Mouse (Mus musculus): ENCODE measurements around the gene Gse1. TPM values are rescaled to one million over a fixed set of nuclear protein-coding genes. Genes with fewer than 3 reads are reported as not detected.

The Gse1 gene
- polyA plus RNA-seq, 1 experiment from 2014 or later, result 31.3 TPM

DNA sequence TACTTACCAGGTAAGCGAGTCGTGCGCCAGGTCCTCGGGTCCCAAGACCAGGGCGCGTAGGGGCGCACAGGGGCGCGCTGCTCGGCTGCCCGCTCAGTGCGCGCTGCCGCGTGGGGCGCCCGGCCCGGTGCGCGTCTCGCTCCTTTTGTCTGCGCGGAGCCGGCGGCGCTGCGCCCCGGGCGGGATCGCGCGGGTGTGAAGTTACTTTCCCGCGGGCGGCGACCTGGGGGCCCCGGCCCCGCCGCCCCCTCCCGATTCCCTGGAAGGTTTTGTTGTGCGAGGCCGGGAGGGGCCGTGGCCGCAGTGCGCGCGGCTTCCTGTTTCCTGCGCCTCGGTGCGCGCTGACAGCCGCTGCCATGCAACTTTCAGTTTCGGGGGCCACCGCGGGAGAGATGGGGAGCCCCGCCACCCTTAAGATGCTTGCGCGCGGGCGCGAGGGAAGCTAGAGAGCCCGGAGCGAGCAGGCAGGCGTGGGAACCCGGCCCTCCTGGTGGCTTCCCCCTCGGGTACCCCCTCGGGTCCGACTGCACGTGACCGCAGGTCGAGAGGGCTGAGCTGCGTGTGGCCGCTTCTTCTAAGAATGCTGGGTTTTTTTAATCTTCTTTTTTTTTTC lies 261.0 kb downstream of the Gse1 start:
- under 1% methylated on average over 73 of the region's 73 CpGs for WGBS

DNA sequence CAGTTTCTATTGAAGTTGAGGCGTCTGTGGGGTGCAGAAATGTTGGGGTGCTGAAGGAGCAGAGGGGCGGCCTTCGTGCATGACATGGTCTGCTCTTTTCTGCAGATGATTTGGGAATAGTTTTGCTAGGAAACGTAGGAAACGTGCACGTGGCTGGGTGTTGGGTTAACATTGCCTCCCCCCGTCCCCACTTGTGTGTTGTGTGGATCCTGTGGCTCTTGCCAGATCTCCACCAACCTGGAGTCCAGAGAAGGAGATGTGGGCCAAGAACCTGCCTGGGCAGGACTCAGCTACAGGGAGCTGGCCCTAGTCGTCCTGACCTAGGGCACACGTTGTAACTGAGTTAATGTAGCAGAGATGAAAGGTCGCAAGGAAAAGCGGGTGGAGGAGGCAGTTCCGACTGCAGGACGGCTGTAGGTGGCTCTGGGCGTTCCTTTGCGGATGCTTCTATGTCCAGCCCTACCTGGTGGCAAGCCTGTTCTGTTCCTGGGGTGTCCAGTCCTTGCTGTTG lies 261.6 kb downstream of the Gse1 start:
- H3K4me1 ChIP-seq, result peaks cover 76% of the 10 kb centered on the region
- no peaks in the 10 kb centered on the region for H3K36me3 ChIP-seq
- H3K4me3 ChIP-seq, result peak overlapping the region; percentile 91
- H3K9me3 ChIP-seq, result no peaks in the 10 kb centered on the region
- no peak for ATAC-seq (replicated peaks)
- no peaks in the 10 kb centered on the region for H3K27me3 ChIP-seq
- H3K4me2 ChIP-seq (replicated peaks), result peak overlapping the region; percentile 87
- peak overlapping the region; percentile 100 for H3K27ac ChIP-seq (replicated peaks)
- H3K9ac ChIP-seq (replicated peaks), result peak overlapping the region; percentile 84
- 2% methylated on average over 15 of the region's 15 CpGs for WGBS

More for the DNA sequence above, 261.0 kb downstream of the Gse1 start:
- Histone ChIP-seq H3K9me3 (no peaks in the 10 kb centered on the region), H3K27me3 (no peaks in the 10 kb centered on the region), H3K4me2 (replicated peaks) (peak overlapping the region; percentile 87), H3K4me1 (peaks cover 76% of the 10 kb centered on the region), H3K9ac (replicated peaks) (peak overlapping the region; percentile 84), H3K27ac (replicated peaks) (peak overlapping the region; percentile 100), H3K36me3 (no peaks in the 10 kb centered on the region), H3K4me3 (peak overlapping the region; percentile 91)
- ATAC-seq (replicated peaks), result no peak

GRCm38 (mm10) chr8:120490354-120491141 lies 262.3 kb downstream of the Gse1 start:
- no peaks in the 10 kb centered on the region for H3K9me3 ChIP-seq
- no peak for ATAC-seq (replicated peaks)
- peak overlapping the region; percentile 84 for H3K9ac ChIP-seq (replicated peaks)

GRCm38 (mm10) chr8:120491166-120491793 lies 263.0 kb downstream of the Gse1 start:
- Histone ChIP-seq H3K4me1 (peaks cover 72% of the 10 kb centered on the region), H3K4me2 (replicated peaks) (peak overlapping the region; percentile 87), H3K9ac (replicated peaks) (peak overlapping the region; percentile 84), H3K27ac (replicated peaks) (no peak overlapping the region), H3K4me3 (peak overlapping the region; percentile 91), H3K27me3 (no peaks in the 10 kb centered on the region), H3K36me3 (no peaks in the 10 kb centered on the region), H3K9me3 (no peaks in the 10 kb centered on the region)
- WGBS, result 65% methylated on average over 5 of the region's 5 CpGs
- ATAC-seq (replicated peaks), result no peak

More at GRCm38 (mm10) chr8:120490354-120491141, 262.3 kb downstream of the Gse1 start:
- Histone ChIP-seq H3K36me3 (no peaks in the 10 kb centered on the region), H3K27me3 (no peaks in the 10 kb centered on the region), H3K4me3 (peak overlapping the region; percentile 91), H3K4me1 (peaks cover 76% of the 10 kb centered on the region), H3K4me2 (replicated peaks) (peak overlapping the region; percentile 87), H3K27ac (replicated peaks) (peak overlapping the region; percentile 100)
- WGBS, result 12% methylated on average over 12 of the region's 12 CpGs

DNA sequence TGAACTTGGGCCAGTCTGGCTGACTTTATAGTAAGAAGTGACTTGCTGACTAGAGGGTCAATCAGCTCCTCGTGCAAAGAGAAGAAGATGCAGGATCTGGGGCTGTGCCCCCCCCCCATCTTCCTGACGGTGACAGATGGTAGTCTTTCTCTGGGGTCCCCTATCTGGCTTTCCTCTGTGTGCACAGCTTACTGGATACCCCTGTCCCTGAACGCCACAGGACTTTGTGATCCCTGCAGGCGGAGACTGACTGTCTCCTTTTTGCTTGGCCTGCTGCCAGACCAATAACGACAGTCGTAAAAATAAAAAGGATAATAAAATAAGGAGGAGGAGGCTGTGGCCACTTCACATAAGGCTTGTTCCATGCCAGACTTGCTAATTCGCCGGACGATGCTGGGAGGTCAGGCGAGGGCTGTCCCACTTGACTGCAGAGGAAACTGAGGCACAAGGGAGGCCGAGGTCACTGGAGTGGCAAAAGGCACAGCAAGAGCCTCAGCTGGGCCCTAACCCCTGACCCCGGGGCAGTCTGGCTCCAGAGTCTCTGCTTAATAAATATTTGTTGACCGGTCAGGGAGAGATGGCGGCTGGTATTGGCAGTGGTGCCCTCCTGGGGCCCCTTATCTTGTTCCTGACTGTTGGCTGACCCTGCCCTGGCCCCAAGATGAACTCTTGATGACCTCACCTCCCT lies 264.1 kb downstream of the Gse1 start:
- H3K4me2 ChIP-seq (replicated peaks), result peak overlapping the region; percentile 87
- no peaks in the 10 kb centered on the region for H3K9me3 ChIP-seq
- WGBS, result 45% methylated on average over 14 of the region's 14 CpGs
- H3K4me3 ChIP-seq, result peak overlapping the region; percentile 91
- peaks cover 72% of the 10 kb centered on the region for H3K4me1 ChIP-seq
- peak overlapping the region; percentile 84 for H3K9ac ChIP-seq (replicated peaks)
- no peaks in the 10 kb centered on the region for H3K36me3 ChIP-seq
- no peak overlapping the region for H3K27ac ChIP-seq (replicated peaks)
- H3K27me3 ChIP-seq, result no peaks in the 10 kb centered on the region
- no peak for ATAC-seq (replicated peaks)

- Histone ChIP-seq H3K9ac (replicated peaks) (peak overlapping the region; percentile 84; the same call in 1 of the 2 replicates), H3K9me3 (no peaks in the 10 kb centered on the region), H3K27ac (replicated peaks) (no peak overlapping the region), H3K36me3 (no peaks in the 10 kb centered on the region), H3K4me3 (peak overlapping the region; percentile 91), H3K4me1 (peaks cover 77% of the 10 kb centered on the region), H3K4me2 (replicated peaks) (peak overlapping the region; percentile 87), H3K27me3 (no peaks in the 10 kb centered on the region)
- ATAC-seq (replicated peaks), result no peak
- WGBS, result 64% methylated on average over 4 of the region's 4 CpGs
Measured at GRCm38 (mm10) chr8:120492881-120493220, 264.6 kb downstream of the Gse1 start.

GRCm38 (mm10) chr8:120493508-120494464 lies 265.5 kb downstream of the Gse1 start:
- Histone ChIP-seq H3K9ac (replicated peaks) (peak overlapping the region; percentile 32; the same call in 1 of the 2 replicates), H3K27ac (replicated peaks) (peak overlapping the region; percentile 55), H3K4me2 (replicated peaks) (peak overlapping the region; percentile 87), H3K4me3 (peak overlapping the region; percentile 91), H3K9me3 (no peaks in the 10 kb centered on the region), H3K4me1 (peaks cover 86% of the 10 kb centered on the region), H3K27me3 (no peaks in the 10 kb centered on the region), H3K36me3 (no peaks in the 10 kb centered on the region)
- no peak for ATAC-seq (replicated peaks)
- WGBS, result 59% methylated on average over 16 of the region's 16 CpGs

DNA sequence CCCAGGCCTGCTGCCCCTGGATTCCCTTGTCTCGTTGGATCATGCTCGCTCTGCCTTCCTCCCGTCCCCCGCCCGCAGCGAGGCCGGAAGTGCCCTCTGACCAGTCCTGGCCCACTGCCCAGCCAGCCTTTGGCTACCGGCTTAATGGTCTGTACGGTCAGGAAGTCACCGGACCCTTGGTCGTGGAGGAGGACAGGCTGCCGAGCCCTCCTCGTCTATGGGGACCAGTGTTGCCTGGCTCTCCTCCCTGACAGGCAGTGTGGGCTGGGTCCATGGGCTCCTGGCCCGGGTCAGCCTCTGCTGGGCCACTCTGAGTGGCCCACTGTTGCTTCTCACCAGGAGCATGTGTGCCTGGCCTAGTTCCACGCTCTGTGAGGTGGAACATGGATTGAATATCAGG lies 266.6 kb downstream of the Gse1 start:
- Histone ChIP-seq H3K36me3 (no peaks in the 10 kb centered on the region), H3K4me2 (replicated peaks) (peak overlapping the region; percentile 87), H3K4me1 (peaks cover 94% of the 10 kb centered on the region), H3K4me3 (peak overlapping the region; percentile 14), H3K27ac (replicated peaks) (peak overlapping the region; percentile 55), H3K27me3 (no peaks in the 10 kb centered on the region), H3K9me3 (no peaks in the 10 kb centered on the region), H3K9ac (replicated peaks) (peak overlapping the region; percentile 33)
- 42% methylated on average over 15 of the region's 15 CpGs for WGBS
- ATAC-seq (replicated peaks), result no peak

DNA sequence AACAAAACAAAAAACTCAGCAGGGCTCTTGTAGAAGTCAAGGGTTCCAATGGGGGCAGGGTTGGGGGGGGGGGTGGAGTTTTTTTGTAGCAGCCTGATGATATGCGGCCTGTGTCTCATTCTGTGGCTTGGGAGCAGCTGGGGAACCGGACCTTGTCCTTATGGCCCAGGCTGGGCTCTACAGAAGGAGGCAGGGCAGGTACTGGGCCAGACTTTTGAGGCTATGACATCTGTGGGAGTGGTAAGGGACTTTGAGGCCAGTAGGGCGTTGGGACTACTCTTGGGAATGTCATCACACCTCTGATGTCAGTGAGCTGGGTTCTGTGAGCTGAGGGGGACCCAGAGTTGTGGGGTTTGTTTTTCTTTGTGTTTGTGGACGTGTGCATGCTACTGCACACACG lies 267.2 kb downstream of the Gse1 start:
- Histone ChIP-seq H3K4me1 (peaks cover 94% of the 10 kb centered on the region), H3K9me3 (no peaks in the 10 kb centered on the region), H3K36me3 (no peaks in the 10 kb centered on the region), H3K4me3 (no peak overlapping the region), H3K9ac (replicated peaks) (no peak overlapping the region), H3K4me2 (replicated peaks) (peak overlapping the region; percentile 87; the same call in 1 of the 2 replicates), H3K27me3 (no peaks in the 10 kb centered on the region), H3K27ac (replicated peaks) (peak overlapping the region; percentile 55; the same call in 1 of the 2 replicates)
- 65% methylated on average over 5 of the region's 5 CpGs for WGBS
- no peak for ATAC-seq (replicated peaks)

DNA sequence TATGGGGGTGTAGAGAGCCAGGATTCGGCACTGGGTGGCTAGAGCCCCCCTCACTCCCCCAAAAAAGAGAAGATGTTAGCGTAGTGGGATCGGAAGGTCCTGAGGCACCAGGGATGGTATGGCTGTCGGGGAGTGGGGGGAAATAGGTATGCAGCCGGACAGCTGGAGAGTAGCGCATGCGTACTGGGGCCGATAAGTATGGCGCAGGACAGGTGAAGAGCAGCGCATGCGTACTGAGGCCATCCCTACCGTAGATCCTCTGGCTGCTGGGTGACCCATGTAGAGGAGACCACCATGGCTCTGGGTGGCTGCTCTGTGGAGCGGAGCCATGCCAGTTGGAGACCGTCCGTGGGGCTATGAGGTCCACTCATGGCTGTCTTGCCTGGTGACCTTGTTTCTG lies 268.2 kb downstream of the Gse1 start:
- no peaks in the 10 kb centered on the region for H3K9me3 ChIP-seq
- WGBS, result 96% methylated on average over 15 of the region's 15 CpGs
- no peak overlapping the region for H3K4me3 ChIP-seq
- peak overlapping the region; percentile 63; the same call in 1 of the 2 replicates for H3K27ac ChIP-seq (replicated peaks)
- no peaks in the 10 kb centered on the region for H3K36me3 ChIP-seq
- H3K27me3 ChIP-seq, result no peaks in the 10 kb centered on the region
- H3K4me2 ChIP-seq (replicated peaks), result no peak overlapping the region
- no peak overlapping the region for H3K9ac ChIP-seq (replicated peaks)
- peaks cover 94% of the 10 kb centered on the region for H3K4me1 ChIP-seq
- no peak for ATAC-seq (replicated peaks)

Data from forebrain, embryonic 15.5 days (tissue).